ENCODE assay signal across 7 mouse cellular contexts in genomic region chr16:87440184-87440686, GRCm38 (mm10). TPM values are rescaled to one million over a fixed set of nuclear protein-coding genes. Genes with fewer than 3 reads are reported as not detected.
DNase-seq lines count a peak whose midpoint lies in the region; ATAC-seq lines count a peak whose summit lies in the region.

Gene Rwdd2b, minus strand, starts transcription at chr16:87440573.

- H3K4me2 ChIP-seq in intestine, embryonic 15.5 days (replicated peaks): peak within 1 kb of the TSS; percentile 77

- peak; percentile 95 for ATAC-seq in intestine, embryonic 15.5 days

- no peaks in the 10 kb centered on the region for H3K27me3 ChIP-seq in intestine, embryonic 15.5 days (replicated peaks)
- H3K27me3 ChIP-seq in midbrain, embryonic 10.5 days (ENCODE audit: low read depth, poor library complexity, severe bottlenecking): no peaks in the 10 kb centered on the region

- under 1% methylated on average over 38 of the region's 38 CpGs for WGBS in intestine, embryonic 15.5 days
- WGBS in midbrain, embryonic 10.5 days: under 1% methylated on average over 38 of the region's 38 CpGs

- peak within 1 kb of the TSS; percentile 96 for H3K27ac ChIP-seq in intestine, embryonic 15.5 days
- H3K27ac ChIP-seq in midbrain, embryonic 10.5 days (replicated peaks): peak within 1 kb of the TSS; percentile 96

- H3K9ac ChIP-seq in intestine, embryonic 15.5 days: peak within 1 kb of the TSS; percentile 98

- peak within 1 kb of the TSS; percentile 90 for H3K4me3 ChIP-seq in intestine, embryonic 15.5 days (replicated peaks)
- H3K4me3 ChIP-seq in midbrain, embryonic 10.5 days: peak within 1 kb of the TSS; percentile 84

- H3K36me3 ChIP-seq in intestine, embryonic 15.5 days: 0 out of 2 replicates have a peak, but pooled peaks cover 3% of the 10 kb centered on the region
- H3K36me3 ChIP-seq in midbrain, embryonic 10.5 days: no peaks in the 10 kb centered on the region

- DNase-seq in adrenal gland, adult 2 months: peak; percentile 95
- DNase-seq in embryo, embryonic 11.5 days (ENCODE audit: low read depth, low spot score): peak; percentile 90
- peak; percentile 92 for DNase-seq in gastrocnemius, postnatal 36 days
- DNase-seq in left cerebral cortex, postnatal 25 days (ENCODE audit: low spot score in 2 of 2): peak; percentile 94 to 96
- peak; percentile 92 for DNase-seq in midbrain, embryonic 10.5 days (ENCODE audit: low spot score)
- peak; percentile 90 for DNase-seq in right cerebral cortex, postnatal 4 days

- intact Hi-C loops in gastrocnemius, postnatal 36 days (cut with DNase I): no loop called here
- intact Hi-C loops in left cerebral cortex, postnatal 25 days (cut with DNase I): loop anchor here (1.0 kb wide), 1 partner anchor 14 kb away; the partner anchor contains the start of gene Usp16

- peaks cover 9% of the 10 kb centered on the region; the same call in 1 of the 2 replicates for H3K4me1 ChIP-seq in intestine, embryonic 15.5 days (replicated peaks)
- H3K4me1 ChIP-seq in midbrain, embryonic 10.5 days: peaks cover 16% of the 10 kb centered on the region

- H3K9me3 ChIP-seq in intestine, embryonic 15.5 days: no peaks in the 10 kb centered on the region
- no peaks in the 10 kb centered on the region for H3K9me3 ChIP-seq in midbrain, embryonic 10.5 days (replicated peaks)

RNA-seq across cellular contexts. Expression of gene Rwdd2b, which starts in this region (rescaled TPM):
- 1 to 10 TPM; 5.2 to 5.3 TPM for total RNA-seq in adrenal gland, adult 2 months (2021)
- polyA plus RNA-seq in adrenal gland, adult 2 months (2012; rRNA removed): 1.1 and 1.7 TPM in 2 replicates
- 1 to 10 TPM; 2.6 to 2.9 TPM for total RNA-seq in gastrocnemius, postnatal 36 days (2021)
- polyA plus RNA-seq in intestine, embryonic 15.5 days (2015; fragmentation: Nextera tagmentation; extraction: Ambion mirVana): 14.2 and 15.3 TPM in 2 replicates
- total RNA-seq in left cerebral cortex, postnatal 25 days (2021): 10 to 100 TPM; 10.7 to 11.5 TPM
- 11.6 and 13.6 TPM in 2 replicates for polyA plus RNA-seq in midbrain, embryonic 10.5 days (2016; fragmentation: Nextera tagmentation; extraction: Ambion mirVana)

Comparison
In these comparisons a context has a peak if more than half of its experiments do, and no peak if none do; other contexts are left out.
1. Peak in every context shown above with its lines: DNase-seq, ATAC-seq, H3K4me3 ChIP-seq and H3K27ac ChIP-seq.